Comparison of ENCODE assay signal across 8 mouse cellular contexts in the genomic region with DNA sequence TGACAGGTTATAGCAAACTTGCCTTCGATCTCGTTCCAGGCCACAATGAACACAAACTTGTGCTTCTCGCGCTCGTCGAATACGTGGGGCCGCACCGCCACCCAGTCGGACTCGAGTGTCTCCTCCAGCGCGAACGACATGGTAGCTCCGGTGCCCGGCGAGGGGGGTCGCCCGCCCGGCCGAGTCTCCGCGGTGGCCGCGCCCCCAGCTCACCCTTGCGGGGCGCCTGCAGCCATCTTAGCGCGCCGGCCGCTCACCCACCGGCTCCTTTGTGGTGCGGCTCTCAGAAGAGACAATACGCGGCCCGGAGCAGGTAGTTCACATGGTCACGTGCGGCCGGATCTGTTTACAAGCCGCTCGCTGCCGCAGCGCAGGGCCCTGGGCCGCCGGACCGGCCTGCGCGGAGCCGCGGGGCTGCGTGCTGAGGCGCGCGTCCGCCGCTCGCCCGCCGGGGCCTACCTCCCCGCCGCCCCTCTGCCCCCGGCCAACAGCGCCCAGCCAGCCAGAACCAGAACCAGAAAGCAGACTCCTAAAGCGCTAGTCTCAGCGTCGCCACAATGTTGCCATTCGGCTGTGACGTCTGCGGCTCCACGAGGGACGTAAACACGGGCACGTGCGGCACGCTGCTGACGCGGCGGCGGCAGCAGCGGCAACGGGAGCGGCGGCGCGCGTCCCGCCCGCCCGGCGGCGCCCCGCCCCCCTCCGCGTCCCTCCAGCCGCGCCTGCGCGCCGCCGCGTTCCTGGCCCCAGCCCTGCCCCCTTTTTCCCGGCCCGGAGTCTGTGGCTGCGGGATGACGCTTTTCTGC. TPM values are rescaled to one million over a fixed set of nuclear protein-coding genes. Genes with fewer than 3 reads are reported as not detected.
A peak's percentile ranks its signal among the peaks of the same experiment; 100 is the strongest.
DNase-seq lines count a peak whose midpoint lies in the region; ATAC-seq lines count a peak whose summit lies in the region.

A gene (minus strand): TSS at position 642 of the 806 bp plus-strand sequence.

- DNase-seq in 3T3-L1 (ENCODE audit: low read depth, low spot score), result peak; percentile 74
- peak; percentile 68 to 77 for DNase-seq in adrenal gland, postnatal 4 days (ENCODE audit: low spot score in 2 of 2)
- peak; percentile 94 for DNase-seq in embryonic facial prominence, embryonic 14.5 days (ENCODE audit: low spot score)
- peak; percentile 82 to 83 for DNase-seq in heart, adult 9 months (ENCODE audit: low spot score in 2 of 2)
- DNase-seq in monocyte, adult 2 months (ENCODE audit: low read depth in 1 of 2, low spot score in 2 of 2), result peak; percentile 22 to 74
- DNase-seq in spleen, postnatal 36 days (ENCODE audit: low spot score in 2 of 2), result peak; percentile 74 to 76

- peak within 1 kb of the TSS; percentile 90 for H3K4me2 ChIP-seq in embryonic facial prominence, embryonic 14.5 days (ENCODE audit: low read depth, low read length)
- peak within 1 kb of the TSS; percentile 81 for H3K4me2 ChIP-seq in kidney, embryonic 14.5 days (replicated peaks; ENCODE audit: low read depth, low read length)
- peak within 1 kb of the TSS; percentile 78 for H3K4me2 ChIP-seq in limb, embryonic 15.5 days

- H3K27me3 ChIP-seq in embryonic facial prominence, embryonic 14.5 days (replicated peaks; ENCODE audit: control insufficient read depth, insufficient read depth, low read length), result no peaks in the 10 kb centered on the region
- H3K27me3 ChIP-seq in kidney, embryonic 14.5 days (ENCODE audit: control insufficient read depth, insufficient read depth, low read length), result no peaks in the 10 kb centered on the region
- H3K27me3 ChIP-seq in limb, embryonic 15.5 days, result no peaks in the 10 kb centered on the region

- no peaks in the 10 kb centered on the region for H3K9me3 ChIP-seq in embryonic facial prominence, embryonic 14.5 days (ENCODE audit: control insufficient read depth, low read length)
- H3K9me3 ChIP-seq in kidney, embryonic 14.5 days (ENCODE audit: control insufficient read depth, low read length), result no peaks in the 10 kb centered on the region
- no peaks in the 10 kb centered on the region for H3K9me3 ChIP-seq in limb, embryonic 15.5 days

- no peaks in the 10 kb centered on the region for H3K36me3 ChIP-seq in embryonic facial prominence, embryonic 14.5 days (ENCODE audit: control insufficient read depth, insufficient read depth, low read length)
- no peaks in the 10 kb centered on the region for H3K36me3 ChIP-seq in kidney, embryonic 14.5 days (ENCODE audit: control insufficient read depth, insufficient read depth, low read length)
- H3K36me3 ChIP-seq in limb, embryonic 15.5 days, result no peaks in the 10 kb centered on the region

- peaks cover 24% of the 10 kb centered on the region for H3K4me1 ChIP-seq in embryonic facial prominence, embryonic 14.5 days (ENCODE audit: control insufficient read depth, insufficient read depth, low read length)
- peaks cover 9% of the 10 kb centered on the region; the same call in 1 of the 2 replicates for H3K4me1 ChIP-seq in kidney, embryonic 14.5 days (ENCODE audit: control insufficient read depth, insufficient read depth, low read length)
- H3K4me1 ChIP-seq in limb, embryonic 15.5 days, result 0 out of 2 replicates have a peak, but pooled peaks cover 7% of the 10 kb centered on the region

- H3K27ac ChIP-seq in embryonic facial prominence, embryonic 14.5 days (replicated peaks; ENCODE audit: low read depth, low read length), result peak within 1 kb of the TSS; percentile 97
- peak within 1 kb of the TSS; percentile 94 for H3K27ac ChIP-seq in kidney, embryonic 14.5 days (ENCODE audit: low read depth, low read length)
- peak within 1 kb of the TSS; percentile 97 for H3K27ac ChIP-seq in limb, embryonic 15.5 days

- peak; percentile 93 for ATAC-seq in embryonic facial prominence, embryonic 14.5 days (ENCODE audit: low read depth)
- ATAC-seq in kidney, embryonic 14.5 days (ENCODE audit: low FRiP score, low TSS enrichment), result peak; percentile 92
- ATAC-seq in limb, embryonic 15.5 days (ENCODE audit: insufficient number of reproducible peaks, low FRiP score, low TSS enrichment, low read depth), result peak; percentile 94

- H3K4me3 ChIP-seq in embryonic facial prominence, embryonic 14.5 days (ENCODE audit: low read depth, low read length), result peak within 1 kb of the TSS; percentile 91
- H3K4me3 ChIP-seq in kidney, embryonic 14.5 days (ENCODE audit: low read length), result peak within 1 kb of the TSS; percentile 97
- H3K4me3 ChIP-seq in limb, embryonic 15.5 days, result peak within 1 kb of the TSS; percentile 97

- WGBS in embryonic facial prominence, embryonic 14.5 days, result under 1% methylated on average over 36 of the region's 105 CpGs
- WGBS in kidney, embryonic 14.5 days, result under 1% methylated on average over 89 of the region's 105 CpGs
- under 1% methylated on average over 95 of the region's 105 CpGs for WGBS in limb, embryonic 15.5 days

- H3K9ac ChIP-seq in embryonic facial prominence, embryonic 14.5 days (ENCODE audit: low read depth, low read length), result peak within 1 kb of the TSS; percentile 96
- peak within 1 kb of the TSS; percentile 95 for H3K9ac ChIP-seq in kidney, embryonic 14.5 days (ENCODE audit: low read depth, low read length)
- H3K9ac ChIP-seq in limb, embryonic 15.5 days, result peak within 1 kb of the TSS; percentile 98

RNA-seq across cellular contexts. Expression of the gene that starts here (rescaled TPM):
- total RNA-seq in adrenal gland, postnatal 4 days (2021), result 10 to 100 TPM; 42.9 to 43.0 TPM
- 6.2 and 6.8 TPM in 2 replicates for polyA plus RNA-seq in embryonic facial prominence, embryonic 14.5 days (2014; fragmentation: Nextera tagmentation; extraction: Ambion mirVana)
- polyA plus RNA-seq in kidney, embryonic 14.5 days (2014; fragmentation: Nextera tagmentation; extraction: Ambion mirVana), result 6.0 and 8.5 TPM in 2 replicates
- polyA plus RNA-seq in limb, embryonic 15.5 days (2015; fragmentation: Nextera tagmentation; extraction: Ambion mirVana), result 4.6 and 5.7 TPM in 2 replicates

Comparison
In these comparisons a context has a peak if more than half of its experiments do, and no peak if none do; other contexts are left out.
1. Peak in every context shown above with its lines: DNase-seq, ATAC-seq, H3K4me3 ChIP-seq and H3K27ac ChIP-seq.